Mouse (Mus musculus) CD4-positive, CD25-positive, alpha-beta regulatory T cell (primary cell): ENCODE data around the gene C1qtnf7. TPM values are rescaled to one million over a fixed set of nuclear protein-coding genes. Genes with fewer than 3 reads are reported as not detected.

ENCODE experiments used
- polyA plus RNA-seq: library from polyadenylated mRNA; unstranded; fragments of 100-300 nt; shearing (Covaris generic); gene quantifications from one replicate; pipeline ENCODE4 v1.2.1, GENCODE M21; 2017

C1qtnf7 gene
- not detected for polyA plus RNA-seq

GRCm38 (mm10) chr5:43515401-43515976 is at the start of gene C1qtnf7:
Gene C1qtnf7 (plus strand): TSS chr5:43515538.

GRCm38 (mm10) chr5:43661997-43662961 is 146.9 kb downstream of the C1qtnf7 start, which contains the start of gene Cc2d2a:
Gene Cc2d2a (plus strand): TSS chr5:43662346.

Other genes with a start within 250 kb of the C1qtnf7 start
- gene Cc2d2a, start 146.8 kb downstream of the C1qtnf7 start, polyA plus RNA-seq: 1.0 TPM